Mouse (Mus musculus) lung, adult 2 months (tissue): ENCODE measurements around the gene Dchs2.

Source experiments
- CTCF ChIP-seq: fragments of 200-500 bp; IDR thresholded peaks from 2 replicates; pipeline ENCODE4 v1.5.1; 2011; ENCODE audit warnings: mild to moderate bottlenecking, low read length, control low read depth; ENCODE audit not compliant: insufficient read depth
- POLR2A ChIP-seq: fragments of 200-500 bp; IDR thresholded peaks from 2 replicates; pipeline ENCODE4 v1.6.1; 2011; ENCODE audit warnings: low read depth, mild to moderate bottlenecking, control low read depth, low read length, borderline replicate concordance; ENCODE audit errors: extremely low read depth

DNA sequence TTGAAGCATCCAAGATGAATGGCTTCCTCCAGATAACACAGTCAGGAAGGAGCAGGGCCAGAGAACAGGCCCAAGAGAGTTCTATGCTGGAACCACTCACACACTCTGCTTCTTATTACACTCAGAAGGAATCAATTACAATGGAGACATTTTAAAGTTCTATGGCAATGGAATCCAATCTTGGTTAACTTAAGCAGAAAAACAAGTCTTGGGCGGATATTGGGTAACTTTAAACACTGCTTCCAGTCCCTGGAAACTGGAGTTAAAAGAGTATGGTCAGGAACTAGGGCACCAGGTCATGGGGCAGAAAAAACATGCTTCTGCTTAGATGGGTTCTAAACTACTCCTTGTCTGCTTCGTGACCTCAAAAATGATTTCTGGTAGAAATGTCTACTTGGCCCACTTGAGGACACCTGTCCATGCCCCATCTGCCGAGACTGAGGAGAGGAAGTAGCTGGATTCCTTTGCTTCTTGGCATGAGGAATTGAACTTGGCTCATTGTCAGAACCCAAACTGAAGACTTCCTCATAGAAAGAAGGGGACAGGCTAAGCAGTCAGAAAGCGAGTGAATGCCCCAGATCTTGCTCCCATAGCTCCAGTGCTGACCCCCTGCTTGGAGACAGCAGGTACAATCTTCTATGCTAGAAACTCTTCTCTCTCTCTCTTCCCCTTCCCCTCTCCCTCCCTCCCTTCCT, 73.7 kb downstream of the Dchs2 start:
- TF ChIP-seq POLR2A = no peak
- no peak for TF ChIP-seq CTCF
